Mouse (Mus musculus): Measurements from ENCODE around the gene Ubfd1. TPM values are rescaled to one million over a fixed set of nuclear protein-coding genes. Genes with fewer than 3 reads are reported as not detected.

The Ubfd1 gene
- polyA plus RNA-seq, 2 experiments = 11.3 to 16.9 TPM

GRCm38 (mm10) chr7:122123518-122123917 lies 56.5 kb downstream of the Ubfd1 start:
- Histone ChIP-seq H3K9me3 (ENCODE audit: control insufficient read depth, low read length) (no peaks in the 10 kb centered on the region), H3K36me3 (replicated peaks; ENCODE audit: control insufficient read depth, insufficient read depth, low read depth) (peaks cover 57% of the 10 kb centered on the region), H3K4me1 (replicated peaks; ENCODE audit: control insufficient read depth in 2 of 2, insufficient read depth in 2 of 2, low read length in 1 of 2) (no peaks in the 10 kb centered on the region), H3K4me2 (ENCODE audit: low read depth) (no peak overlapping the region), H3K27ac (no peak overlapping the region), H3K27me3 (ENCODE audit: control insufficient read depth, insufficient read depth, low read length) (no peaks in the 10 kb centered on the region), H3K9ac (replicated peaks) (no peak overlapping the region), H3K4me3 (ENCODE audit: insufficient read depth in 1 of 2, low read depth in 2 of 2, low read length in 2 of 2) (no peak overlapping the region)
- TF ChIP-seq EP300 (IDR thresholded peaks at IDR 0.05; ENCODE audit: low read depth) (no peak), CTCF (IDR thresholded peaks at IDR 0.05; ENCODE audit: low read depth) (no peak)
- DNase-seq (ENCODE audit: low read depth in 3 of 3, low spot score in 3 of 3) = no peak
- WGBS (ENCODE audit: insufficient replicate concordance) = 67% methylated on average over 4 of the region's 4 CpGs
- no peak for ATAC-seq (ENCODE audit: insufficient read depth)

- DNase-seq (ENCODE audit: low read depth in 3 of 3, low spot score in 3 of 3) (no peak), ATAC-seq (ENCODE audit: insufficient read depth) (no peak)
- Histone ChIP-seq H3K4me3 (ENCODE audit: insufficient read depth in 1 of 2, low read depth in 2 of 2, low read length in 2 of 2) (no peak overlapping the region), H3K4me2 (ENCODE audit: low read depth) (no peak overlapping the region), H3K4me1 (replicated peaks; ENCODE audit: control insufficient read depth in 2 of 2, insufficient read depth in 2 of 2, low read length in 1 of 2) (no peaks in the 10 kb centered on the region), H3K9me3 (ENCODE audit: control insufficient read depth, low read length) (no peaks in the 10 kb centered on the region), H3K27me3 (ENCODE audit: control insufficient read depth, insufficient read depth, low read length) (no peaks in the 10 kb centered on the region), H3K27ac (no peak overlapping the region), H3K9ac (replicated peaks) (no peak overlapping the region), H3K36me3 (replicated peaks; ENCODE audit: control insufficient read depth, insufficient read depth, low read depth) (peaks cover 49% of the 10 kb centered on the region)
- TF ChIP-seq CTCF (IDR thresholded peaks at IDR 0.05; ENCODE audit: low read depth) (peak; percentile 35; the same call in 1 of the 2 replicates), EP300 (IDR thresholded peaks at IDR 0.05; ENCODE audit: low read depth) (no peak)
- 73% methylated on average over 8 of the region's 8 CpGs for WGBS (ENCODE audit: insufficient replicate concordance)
Observed at GRCm38 (mm10) chr7:122125636-122126035, 58.7 kb downstream of the Ubfd1 start.

DNA sequence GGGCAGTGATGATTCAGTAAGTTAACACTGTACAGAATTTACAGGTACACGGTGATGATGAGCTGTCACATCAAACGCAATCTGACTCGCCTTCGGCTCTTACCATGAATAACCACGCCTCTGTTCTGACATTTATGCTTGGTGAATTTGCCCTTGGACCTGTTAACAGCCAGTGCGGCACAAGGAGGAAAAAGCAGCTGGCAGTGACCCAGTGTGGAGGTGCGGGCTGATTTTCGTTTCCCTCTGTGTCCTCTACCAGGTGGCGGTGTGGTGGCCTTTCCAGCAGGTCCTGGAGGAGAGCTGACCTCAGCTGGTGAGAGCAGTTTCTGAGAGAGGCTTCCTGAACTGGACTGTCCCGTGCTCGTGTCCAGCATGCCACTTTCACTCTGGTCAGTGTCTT lies 60.0 kb downstream of the Ubfd1 start:
- DNase-seq (ENCODE audit: low read depth in 3 of 3, low spot score in 3 of 3) = no peak
- TF ChIP-seq CTCF (IDR thresholded peaks at IDR 0.05; ENCODE audit: low read depth) (no peak), EP300 (IDR thresholded peaks at IDR 0.05; ENCODE audit: low read depth) (no peak)
- no peaks in the 10 kb centered on the region for H3K27me3 ChIP-seq (ENCODE audit: control insufficient read depth, insufficient read depth, low read length)
- WGBS (ENCODE audit: insufficient replicate concordance) = 88% methylated on average over 11 of the region's 11 CpGs
- no peak overlapping the region for H3K9ac ChIP-seq (replicated peaks)
- no peak overlapping the region for H3K4me3 ChIP-seq (ENCODE audit: insufficient read depth in 1 of 2, low read depth in 2 of 2, low read length in 2 of 2)
- H3K27ac ChIP-seq = no peak overlapping the region
- peaks cover 2% of the 10 kb centered on the region in 2 experiments; a peak in 1 of 4 replicates for H3K4me1 ChIP-seq (replicated peaks; ENCODE audit: control insufficient read depth in 2 of 2, insufficient read depth in 2 of 2, low read length in 1 of 2)
- ATAC-seq (ENCODE audit: insufficient read depth) = no peak
- H3K4me2 ChIP-seq (ENCODE audit: low read depth) = no peak overlapping the region
- peaks cover 43% of the 10 kb centered on the region for H3K36me3 ChIP-seq (replicated peaks; ENCODE audit: control insufficient read depth, insufficient read depth, low read depth)
- H3K9me3 ChIP-seq (ENCODE audit: control insufficient read depth, low read length) = no peaks in the 10 kb centered on the region

Other genes with a start within 250 kb of the Ubfd1 start
- 0.01 TPM in 1 of 2 replicates, not detected in the other for gene Scnn1b, start 202.1 kb upstream of the Ubfd1 start, polyA plus RNA-seq (2012; rRNA removed)
- not detected in 2 replicates for gene Scnn1b, start 202.1 kb upstream of the Ubfd1 start, polyA plus RNA-seq (2014; fragmentation: Nextera tagmentation; extraction: Ambion mirVana)
- gene Cog7, start 85.5 kb upstream of the Ubfd1 start, polyA plus RNA-seq (2012; rRNA removed) = 5.6 and 7.2 TPM in 2 replicates
- 4.7 and 4.8 TPM in 2 replicates for gene Cog7, start 85.5 kb upstream of the Ubfd1 start, polyA plus RNA-seq (2014; fragmentation: Nextera tagmentation; extraction: Ambion mirVana)
- 21.9 and 23.5 TPM in 2 replicates for gene Gga2, start 46.0 kb upstream of the Ubfd1 start, polyA plus RNA-seq (2012; rRNA removed)
- gene Gga2, start 46.0 kb upstream of the Ubfd1 start, polyA plus RNA-seq (2014; fragmentation: Nextera tagmentation; extraction: Ambion mirVana) = 18.2 and 21.4 TPM in 2 replicates
- 3.7 and 4.0 TPM in 2 replicates for gene Ears2, start 88 bp downstream of the Ubfd1 start, polyA plus RNA-seq (2012; rRNA removed)
- 6.9 and 7.9 TPM in 2 replicates for gene Ears2, start 88 bp downstream of the Ubfd1 start, polyA plus RNA-seq (2014; fragmentation: Nextera tagmentation; extraction: Ambion mirVana)
- gene Ndufab1, start 34.7 kb downstream of the Ubfd1 start, polyA plus RNA-seq (2012; rRNA removed) = 32.6 and 58.5 TPM in 2 replicates
- gene Ndufab1, start 34.7 kb downstream of the Ubfd1 start, polyA plus RNA-seq (2014; fragmentation: Nextera tagmentation; extraction: Ambion mirVana) = 419 and 440 TPM in 2 replicates
- 8.7 and 9.4 TPM in 2 replicates for gene Palb2, start 65.8 kb downstream of the Ubfd1 start, polyA plus RNA-seq (2012; rRNA removed)
- 10.7 and 13.9 TPM in 2 replicates for gene Palb2, start 65.8 kb downstream of the Ubfd1 start, polyA plus RNA-seq (2014; fragmentation: Nextera tagmentation; extraction: Ambion mirVana)
- 29.6 and 32.6 TPM in 2 replicates for gene Dctn5, start 65.9 kb downstream of the Ubfd1 start, polyA plus RNA-seq (2012; rRNA removed)
- 38.5 and 39.0 TPM in 2 replicates for gene Dctn5, start 65.9 kb downstream of the Ubfd1 start, polyA plus RNA-seq (2014; fragmentation: Nextera tagmentation; extraction: Ambion mirVana)
- gene Plk1, start 92.3 kb downstream of the Ubfd1 start, polyA plus RNA-seq (2012; rRNA removed) = 53.5 and 59.6 TPM in 2 replicates
- gene Plk1, start 92.3 kb downstream of the Ubfd1 start, polyA plus RNA-seq (2014; fragmentation: Nextera tagmentation; extraction: Ambion mirVana) = 77.0 and 87.0 TPM in 2 replicates
- gene Ern2, start 119.0 kb downstream of the Ubfd1 start, polyA plus RNA-seq (2012; rRNA removed) = 0.01 TPM in 1 of 2 replicates, not detected in the other
- not detected in 2 replicates for gene Ern2, start 119.0 kb downstream of the Ubfd1 start, polyA plus RNA-seq (2014; fragmentation: Nextera tagmentation; extraction: Ambion mirVana)
- 1.2 and 1.4 TPM in 2 replicates for gene Chp2, start 152.3 kb downstream of the Ubfd1 start, polyA plus RNA-seq (2012; rRNA removed)
- 0.50 and 0.71 TPM in 2 replicates for gene Chp2, start 152.3 kb downstream of the Ubfd1 start, polyA plus RNA-seq (2014; fragmentation: Nextera tagmentation; extraction: Ambion mirVana)
- 1.6 TPM in 2 replicates for gene Prkcb, start 221.6 kb downstream of the Ubfd1 start, polyA plus RNA-seq (2012; rRNA removed)
- gene Prkcb, start 221.6 kb downstream of the Ubfd1 start, polyA plus RNA-seq (2014; fragmentation: Nextera tagmentation; extraction: Ambion mirVana) = 2.3 and 2.4 TPM in 2 replicates